ENCODE assay signal across 1 mouse cellular context in genomic region chr14:41100712-41101111, GRCm38 (mm10).
TF ChIP-seq lines count a peak whose summit lies in the region.

No protein-coding gene starts in this region.

TF ChIP-seq in MEL, 35 proteins besides CTCF, POLR2A, EP300 and RAD21:
- TF ChIP-seq TAL1 (IDR thresholded peaks at IDR 0.05; ENCODE audit: low read length) (no peak), MAFK (IDR thresholded peaks at IDR 0.05; ENCODE audit: borderline replicate concordance, low read depth, low read length) (no peak), TBP (IDR thresholded peaks at IDR 0.05; ENCODE audit: low read depth, low read length) (no peak), USF1 (IDR thresholded peaks at IDR 0.05; ENCODE audit: low read depth, low read length) (0 out of 2 replicates have a peak, but pooled peaks have one; percentile 21), ETS1 (IDR thresholded peaks at IDR 0.05; ENCODE audit: low read depth, low read length) (no peak)
